Mouse (Mus musculus): ENCODE data around the gene Mboat2. TPM values are rescaled to one million over a fixed set of nuclear protein-coding genes. Genes with fewer than 3 reads are reported as not detected.

Mboat2 gene
- total and polyA plus RNA-seq, 3 experiments = 0.39 to 4.0 (median 0.76) TPM

DNA sequence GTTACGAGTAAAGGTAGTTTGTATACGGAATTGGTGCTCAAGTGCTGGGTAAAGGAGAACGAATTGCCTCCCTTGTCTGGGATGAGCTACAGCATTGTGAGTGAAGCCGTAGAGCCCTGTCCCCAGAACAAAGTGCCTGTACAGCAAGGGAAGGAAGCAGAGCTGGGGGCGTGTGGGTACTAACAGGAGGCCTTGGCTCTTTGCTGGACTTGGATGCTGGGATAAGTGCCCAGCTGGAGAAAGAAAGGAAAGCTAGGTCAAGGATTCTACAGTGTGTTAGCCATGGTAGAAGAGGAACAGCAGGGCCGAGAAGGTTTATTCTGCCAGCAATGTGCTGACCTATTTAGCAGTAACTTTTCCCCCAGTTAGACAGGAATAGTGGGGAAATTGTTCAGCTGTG is 134.7 kb downstream of the Mboat2 start:
- H3K9me3 ChIP-seq (replicated peaks; ENCODE audit: low read length) = no peaks in the 10 kb centered on the region
- dilution Hi-C loops (cut with MboI; ENCODE audit: extremely low pct_ligation_motif_present, extremely low pct_unique_long_range_greater_than_20kb, low sequenced_read_pairs) = no loop called here
- TF ChIP-seq MYC (IDR thresholded peaks at IDR 0.05; ENCODE audit: low read depth, low read length) = no peak
- TF ChIP-seq ETS1 (conservative IDR thresholded peaks at IDR 0.05; ENCODE audit: low read depth, low read length) = no peak
- TF ChIP-seq UBTF (IDR thresholded peaks at IDR 0.05; ENCODE audit: low read depth, low read length) = no peak
- no peak for TF ChIP-seq JUN (IDR thresholded peaks at IDR 0.05; ENCODE audit: insufficient read depth, low read depth, low read length)
- no peak for TF ChIP-seq ELF1 (IDR thresholded peaks at IDR 0.05; ENCODE audit: low read depth, low read length)
- TF ChIP-seq EP300 (IDR thresholded peaks at IDR 0.05; ENCODE audit: low read length) = no peak
- TF ChIP-seq NRF1 (IDR thresholded peaks at IDR 0.05; ENCODE audit: low read depth, low read length) = no peak
- H3K79me2 ChIP-seq (replicated peaks; ENCODE audit: control insufficient read depth, extremely low read depth, insufficient read depth, poor library complexity, severe bottlenecking) = no peaks in the 10 kb centered on the region
- peaks cover 3 to 16% of the 10 kb centered on the region in 2 experiments; a peak in 3 of 4 replicates for H3K4me1 ChIP-seq (ENCODE audit: control insufficient read depth in 1 of 2, insufficient read depth in 2 of 2)
- DNase-seq (ENCODE audit: extremely low read depth) = no peak
- no peaks in the 10 kb centered on the region for H3K27me3 ChIP-seq (replicated peaks)
- H3K4me2 ChIP-seq (ENCODE audit: insufficient read depth, low read depth, poor library complexity, severe bottlenecking) = no peak overlapping the region
- H3K4me3 ChIP-seq (replicated peaks in 1 of 3; ENCODE audit: low read depth in 2 of 3, low read length in 2 of 3, poor library complexity in 1 of 3) = no peak overlapping the region
- H3K27ac ChIP-seq (ENCODE audit: insufficient read depth, low read depth) = no peak overlapping the region
- in situ Hi-C loops (cut with MboI; ENCODE audit: low pct_ligation_motif_present, low pct_unique_long_range_greater_than_20kb, low sequenced_read_pairs) = loop anchor here (25.0 kb wide), 2 partner anchors 353 to 478 kb away; partner anchors contain the start of gene Taf1b
- no peaks in the 10 kb centered on the region for H3K36me3 ChIP-seq (replicated peaks in 1 of 2; ENCODE audit: control insufficient read depth in 1 of 2, insufficient read depth in 1 of 2, low read length in 1 of 2)
- H3K9ac ChIP-seq (ENCODE audit: insufficient read depth, low read depth) = no peak overlapping the region

DNA sequence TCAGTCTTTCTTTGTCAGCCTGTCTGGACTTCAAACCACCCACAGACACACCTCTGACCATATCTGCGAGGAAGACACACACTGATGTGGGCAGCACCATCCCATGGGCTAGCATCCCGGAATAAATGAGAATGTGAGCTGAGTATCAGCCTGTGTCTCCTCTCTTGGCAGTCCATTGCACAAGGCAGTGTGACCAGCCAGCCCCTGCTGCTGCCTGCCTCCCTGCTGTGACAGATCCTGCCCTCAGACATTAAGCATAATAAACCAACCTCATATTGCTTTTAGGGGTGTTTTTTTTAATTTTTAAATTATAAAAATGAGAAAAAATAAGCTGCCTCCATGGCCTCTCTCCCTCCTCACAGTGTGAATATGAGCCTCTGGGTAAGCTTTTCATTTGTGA is 135.4 kb downstream of the Mboat2 start:
- DNase-seq (ENCODE audit: extremely low read depth) = no peak
- H3K4me2 ChIP-seq (ENCODE audit: insufficient read depth, low read depth, poor library complexity, severe bottlenecking) = no peak overlapping the region
- in situ Hi-C loops (cut with MboI; ENCODE audit: low pct_ligation_motif_present, low pct_unique_long_range_greater_than_20kb, low sequenced_read_pairs) (loop anchor here (25.0 kb wide), 2 partner anchors 354 to 479 kb away; partner anchors contain the start of gene Taf1b), dilution Hi-C loops (cut with MboI; ENCODE audit: extremely low pct_ligation_motif_present, extremely low pct_unique_long_range_greater_than_20kb, low sequenced_read_pairs) (no loop called here)
- H3K9ac ChIP-seq (ENCODE audit: insufficient read depth, low read depth) = no peak overlapping the region
- TF ChIP-seq GABPA (IDR thresholded peaks at IDR 0.05; ENCODE audit: insufficient replicate concordance, low read depth, low read length) (no peak), JUND (conservative IDR thresholded peaks at IDR 0.05; ENCODE audit: low read depth, low read length) (no peak), TCF12 (IDR thresholded peaks at IDR 0.05; ENCODE audit: low read depth, low read length) (no peak), ZKSCAN1 (IDR thresholded peaks at IDR 0.05; ENCODE audit: borderline replicate concordance, low read depth, low read length) (no peak), BHLHE40 (IDR thresholded peaks at IDR 0.05; ENCODE audit: low read depth, low read length) (no peak), POLR2AphosphoS2 (IDR thresholded peaks at IDR 0.05; ENCODE audit: low read depth, low read length) (no peak), RAD21 (IDR thresholded peaks at IDR 0.05; ENCODE audit: low read depth, low read length) (no peak), HCFC1 (IDR thresholded peaks at IDR 0.05; ENCODE audit: low read depth, low read length) (no peak), IRF4 (IDR thresholded peaks at IDR 0.05; ENCODE audit: low read depth, low read length) (no peak), MAZ (IDR thresholded peaks at IDR 0.05; ENCODE audit: low read depth, low read length) (no peak)
- H3K27me3 ChIP-seq (replicated peaks) = no peaks in the 10 kb centered on the region
- H3K4me1 ChIP-seq (ENCODE audit: control insufficient read depth in 1 of 2, insufficient read depth in 2 of 2) = peaks cover 3 to 16% of the 10 kb centered on the region in 2 experiments; a peak in 3 of 4 replicates
- no peaks in the 10 kb centered on the region for H3K79me2 ChIP-seq (replicated peaks; ENCODE audit: control insufficient read depth, extremely low read depth, insufficient read depth, poor library complexity, severe bottlenecking)
- H3K36me3 ChIP-seq (replicated peaks in 1 of 2; ENCODE audit: control insufficient read depth in 1 of 2, insufficient read depth in 1 of 2, low read length in 1 of 2) = no peaks in the 10 kb centered on the region
- H3K4me3 ChIP-seq (replicated peaks in 1 of 3; ENCODE audit: low read depth in 2 of 3, low read length in 2 of 3, poor library complexity in 1 of 3) = no peak overlapping the region
- no peaks in the 10 kb centered on the region for H3K9me3 ChIP-seq (replicated peaks; ENCODE audit: low read length)
- no peak overlapping the region for H3K27ac ChIP-seq (ENCODE audit: insufficient read depth, low read depth)

All from CH12.LX (cell line).